Mouse (Mus musculus) forebrain, embryonic 14.5 days (tissue): ENCODE measurements around the gene Clca2. TPM values are rescaled to one million over a fixed set of nuclear protein-coding genes. Genes with fewer than 3 reads are reported as not detected.

ENCODE experiments used
- ATAC-seq: fragments of 200-750 bp; cut with Nextera tagmentation; 2 replicates; pipeline ENCODE4 v1.8.0; 2017; ENCODE audit warnings: mild to moderate bottlenecking, moderate library complexity
- DNase-seq: peaks from one replicate; pipeline ENCODE4 v3.0.0-alpha.2; 2015; ENCODE audit warnings: low spot score
- H3K27ac ChIP-seq: fragments of 300-500 bp; sonication (generic); 2 replicates; pipeline ENCODE4 v1.5.1; 2014; ENCODE audit warnings: low read depth, mild to moderate bottlenecking, control low read depth, low read length, moderate library complexity
- H3K27me3 ChIP-seq: fragments of 300-500 bp; sonication (generic); replicated peaks from 2 replicates; pipeline ENCODE4 v1.6.1; 2014; ENCODE audit warnings: low read length, control low read depth, mixed read lengths; ENCODE audit not compliant: control insufficient read depth, insufficient read depth
- H3K36me3 ChIP-seq: fragments of 300-500 bp; sonication (generic); 2 replicates; pipeline ENCODE4 v1.6.1; 2014; ENCODE audit warnings: low read length, control low read depth; ENCODE audit not compliant: control insufficient read depth, insufficient read depth
- H3K4me1 ChIP-seq: fragments of 300-500 bp; sonication (generic); 2 replicates; pipeline ENCODE4 v1.6.1; 2014; ENCODE audit warnings: antibody characterized with exemption, low read length, control low read depth; ENCODE audit not compliant: control insufficient read depth, insufficient read depth
- H3K4me2 ChIP-seq: fragments of 300-500 bp; sonication (generic); 2 replicates; pipeline ENCODE4 v1.6.1; 2014; ENCODE audit warnings: mild to moderate bottlenecking, control low read depth, low read length
- H3K4me3 ChIP-seq: fragments of 300-500 bp; sonication (generic); 2 replicates; pipeline ENCODE4 v1.5.1; 2014; ENCODE audit warnings: low read depth, low read length, control low read depth
- H3K9ac ChIP-seq: fragments of 300-500 bp; sonication (generic); 2 replicates; pipeline ENCODE4 v1.6.1; 2014; ENCODE audit warnings: mild to moderate bottlenecking, low read length, control low read depth, moderate library complexity
- H3K9me3 ChIP-seq: fragments of 300-500 bp; sonication (generic); replicated peaks from 2 replicates; pipeline ENCODE4 v1.6.1; 2016; ENCODE audit warnings: low read length, control low read depth, mixed read lengths; ENCODE audit not compliant: control insufficient read depth
- WGBS: fragments of 180-500 bp; shearing (Covaris S2); extraction: QIAGEN DNeasy Blood & Tissue Kit; methylation state at CpG from one replicate; pipeline ENCODE4 v1.1.7; 2014; 5-methylcytosine and 5-hydroxymethylcytosine counted together
- polyA plus RNA-seq: library from polyadenylated mRNA; unstranded; fragments of >200 nt; fragmentation: Nextera tagmentation; extraction: Ambion mirVana; gene quantifications from 2 replicates; pipeline ENCODE4 v1.2.1, GENCODE M21; 2014

Gene Clca2
- polyA plus RNA-seq, 1 experiment from 2014 or later: 0.11 TPM

- H3K36me3 ChIP-seq: no peaks in the 10 kb centered on the region
- H3K27ac ChIP-seq: no peak overlapping the region
- no peaks in the 10 kb centered on the region for H3K27me3 ChIP-seq
- H3K9ac ChIP-seq: no peak overlapping the region
- no peak overlapping the region for H3K4me3 ChIP-seq
- H3K9me3 ChIP-seq: no peaks in the 10 kb centered on the region
- H3K4me1 ChIP-seq: no peaks in the 10 kb centered on the region
- H3K4me2 ChIP-seq: no peak overlapping the region
- DNase-seq: no peak
- ATAC-seq: no peak
- 67% methylated on average over 5 of the region's 5 CpGs for WGBS
These were observed 4.5 kb upstream of the Clca2 start for GRCm38 (mm10) chr3:145103770-145104169.

GRCm38 (mm10) chr3:145103321-145103720 lies 4.1 kb upstream of the Clca2 start:
- ATAC-seq: no peak
- H3K4me3 ChIP-seq: no peak overlapping the region
- no peak overlapping the region for H3K27ac ChIP-seq
- no peak overlapping the region for H3K4me2 ChIP-seq
- no peak overlapping the region for H3K9ac ChIP-seq
- no peaks in the 10 kb centered on the region for H3K4me1 ChIP-seq
- WGBS: 91% methylated on average over 2 of the region's 2 CpGs
- H3K27me3 ChIP-seq: no peaks in the 10 kb centered on the region
- no peaks in the 10 kb centered on the region for H3K9me3 ChIP-seq
- no peaks in the 10 kb centered on the region for H3K36me3 ChIP-seq
- no peak for DNase-seq

GRCm38 (mm10) chr3:145101891-145102555 lies 2.8 kb upstream of the Clca2 start:
- H3K27me3 ChIP-seq: no peaks in the 10 kb centered on the region
- H3K4me2 ChIP-seq: no peak overlapping the region
- H3K27ac ChIP-seq: no peak overlapping the region
- H3K9ac ChIP-seq: no peak overlapping the region
- no peaks in the 10 kb centered on the region for H3K36me3 ChIP-seq
- H3K4me1 ChIP-seq: no peaks in the 10 kb centered on the region
- H3K9me3 ChIP-seq: no peaks in the 10 kb centered on the region
- WGBS: 89% methylated on average over 9 of the region's 9 CpGs
- no peak for ATAC-seq
- H3K4me3 ChIP-seq: no peak overlapping the region
- no peak for DNase-seq

- Histone ChIP-seq H3K4me2 (no peak overlapping the region), H3K36me3 (no peaks in the 10 kb centered on the region), H3K9ac (no peak overlapping the region), H3K27me3 (no peaks in the 10 kb centered on the region), H3K4me3 (no peak overlapping the region), H3K4me1 (no peaks in the 10 kb centered on the region), H3K9me3 (no peaks in the 10 kb centered on the region), H3K27ac (no peak overlapping the region)
- DNase-seq: no peak
- WGBS: 84% methylated on average over 8 of the region's 8 CpGs
- no peak for ATAC-seq
These were observed 11.2 kb downstream of the Clca2 start for GRCm38 (mm10) chr3:145087857-145088598.

DNA sequence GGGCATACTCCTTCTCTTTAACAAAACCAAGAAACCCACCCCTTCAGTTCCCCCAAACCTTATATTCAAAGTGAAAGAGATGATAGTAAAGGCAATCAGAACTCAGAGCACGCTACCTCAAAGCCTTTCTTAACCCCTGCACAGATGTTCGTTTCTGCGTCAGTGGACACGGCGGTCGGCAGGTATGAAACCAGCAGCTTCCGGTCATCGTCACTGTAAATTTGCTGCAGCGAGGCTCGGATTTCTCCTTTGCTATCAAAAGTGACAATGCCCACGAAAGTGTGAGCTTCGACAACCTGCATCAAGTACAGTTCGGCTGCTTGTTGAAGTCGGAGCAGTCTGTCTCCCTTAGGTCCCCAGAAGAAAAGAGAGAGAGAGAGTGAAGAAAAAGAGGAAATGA lies 13.1 kb downstream of the Clca2 start:
- no peak overlapping the region for H3K4me2 ChIP-seq
- DNase-seq (no peak), ATAC-seq (no peak)
- no peaks in the 10 kb centered on the region for H3K9me3 ChIP-seq
- no peak overlapping the region for H3K4me3 ChIP-seq
- 92% methylated on average over 14 of the region's 14 CpGs for WGBS
- H3K4me1 ChIP-seq: no peaks in the 10 kb centered on the region
- H3K27ac ChIP-seq: no peak overlapping the region
- H3K27me3 ChIP-seq: no peaks in the 10 kb centered on the region
- no peak overlapping the region for H3K9ac ChIP-seq
- H3K36me3 ChIP-seq: no peaks in the 10 kb centered on the region

- Histone ChIP-seq H3K9me3 (no peaks in the 10 kb centered on the region), H3K4me2 (no peak overlapping the region), H3K36me3 (no peaks in the 10 kb centered on the region), H3K4me3 (no peak overlapping the region), H3K27ac (no peak overlapping the region), H3K27me3 (no peaks in the 10 kb centered on the region), H3K9ac (no peak overlapping the region), H3K4me1 (no peaks in the 10 kb centered on the region)
- DNase-seq (no peak), ATAC-seq (no peak)
- whole genome bisulfite sequencing: 96% methylated on average over 1 of the region's 1 CpGs
These were observed 16.2 kb downstream of the Clca2 start for GRCm38 (mm10) chr3:145083081-145083480.

GRCm38 (mm10) chr3:145080904-145081303 lies 18.3 kb downstream of the Clca2 start:
- ATAC-seq (no peak), DNase-seq (no peak)
- no peaks in the 10 kb centered on the region for H3K4me1 ChIP-seq
- H3K9me3 ChIP-seq: no peaks in the 10 kb centered on the region
- no peak overlapping the region for H3K9ac ChIP-seq
- H3K4me3 ChIP-seq: no peak overlapping the region
- no peaks in the 10 kb centered on the region for H3K27me3 ChIP-seq
- 82% methylated on average over 8 of the region's 8 CpGs for WGBS
- H3K36me3 ChIP-seq: no peaks in the 10 kb centered on the region
- no peak overlapping the region for H3K27ac ChIP-seq
- H3K4me2 ChIP-seq: no peak overlapping the region

GRCm38 (mm10) chr3:145078405-145078804 lies 20.8 kb downstream of the Clca2 start:
- no peak overlapping the region for H3K4me3 ChIP-seq
- no peaks in the 10 kb centered on the region for H3K27me3 ChIP-seq
- H3K4me1 ChIP-seq: no peaks in the 10 kb centered on the region
- H3K9me3 ChIP-seq: no peaks in the 10 kb centered on the region
- ATAC-seq (no peak), DNase-seq (no peak)
- no peak overlapping the region for H3K9ac ChIP-seq
- H3K27ac ChIP-seq: no peak overlapping the region
- no peaks in the 10 kb centered on the region for H3K36me3 ChIP-seq
- 86% methylated on average over 6 of the region's 6 CpGs for WGBS
- H3K4me2 ChIP-seq: no peak overlapping the region

GRCm38 (mm10) chr3:145072339-145072738 lies 26.9 kb downstream of the Clca2 start:
- Histone ChIP-seq H3K27ac (no peak overlapping the region), H3K27me3 (no peaks in the 10 kb centered on the region), H3K4me2 (no peak overlapping the region), H3K4me1 (no peaks in the 10 kb centered on the region), H3K4me3 (no peak overlapping the region), H3K9ac (no peak overlapping the region), H3K36me3 (no peaks in the 10 kb centered on the region), H3K9me3 (no peaks in the 10 kb centered on the region)
- WGBS: 95% methylated on average over 3 of the region's 3 CpGs
- ATAC-seq (no peak), DNase-seq (no peak)
